Mouse (Mus musculus) midbrain, embryonic 13.5 days (tissue): ENCODE results near the gene Efl1. TPM values are rescaled to one million over a fixed set of nuclear protein-coding genes. Genes with fewer than 3 reads are reported as not detected.
A peak's percentile ranks its signal among the peaks of the same experiment; 100 is the strongest.

ENCODE experiments used
- ATAC-seq: fragments of 200-750 bp; cut with Nextera tagmentation; 2 replicates; pipeline ENCODE4 v1.8.0; 2017; ENCODE audit warnings: mild to moderate bottlenecking, moderate TSS enrichment, moderate library complexity
- H3K27ac ChIP-seq: fragments of 300-500 bp; sonication (generic); 2 replicates; pipeline ENCODE4 v1.5.1; 2015; ENCODE audit warnings: inconsistent platforms, mild to moderate bottlenecking, moderate library complexity
- H3K27me3 ChIP-seq: fragments of 300-500 bp; sonication (generic); 2 replicates; pipeline ENCODE4 v1.6.1; 2015; ENCODE audit warnings: mild to moderate bottlenecking, inconsistent platforms
- H3K36me3 ChIP-seq: fragments of 300-500 bp; sonication (generic); 2 replicates; pipeline ENCODE4 v1.6.1; 2015; ENCODE audit warnings: mild to moderate bottlenecking, inconsistent platforms
- H3K4me1 ChIP-seq: fragments of 300-500 bp; sonication (generic); replicated peaks from 2 replicates; pipeline ENCODE4 v1.6.1; 2015; ENCODE audit warnings: inconsistent platforms
- H3K4me2 ChIP-seq: fragments of 300-500 bp; sonication (generic); replicated peaks from 2 replicates; pipeline ENCODE4 v1.6.1; 2015; ENCODE audit warnings: moderate library complexity, mild to moderate bottlenecking, inconsistent platforms
- H3K4me3 ChIP-seq: fragments of 300-500 bp; sonication (generic); replicated peaks from 2 replicates; pipeline ENCODE4 v1.5.1; 2015; ENCODE audit warnings: mild to moderate bottlenecking, inconsistent platforms
- H3K9ac ChIP-seq: fragments of 300-500 bp; sonication (generic); replicated peaks from 2 replicates; pipeline ENCODE4 v1.6.1; 2015; ENCODE audit warnings: mild to moderate bottlenecking, inconsistent platforms
- H3K9me3 ChIP-seq: fragments of 300-500 bp; sonication (generic); 2 replicates; pipeline ENCODE4 v1.6.1; 2016; ENCODE audit warnings: mild to moderate bottlenecking, inconsistent platforms
- WGBS: fragments of 180-500 bp; shearing (Covaris S2); methylation state at CpG from one replicate; pipeline ENCODE4 v1.1.7; 2015; 5-methylcytosine and 5-hydroxymethylcytosine counted together
- polyA plus RNA-seq: library from polyadenylated mRNA; unstranded; fragments of >200 nt; fragmentation: Nextera tagmentation; extraction: Ambion mirVana; gene quantifications from 2 replicates; pipeline ENCODE4 v1.2.1, GENCODE M21; 2015

Efl1 gene
- polyA plus RNA-seq, 1 experiment from 2014 or later: 20.1 TPM

GRCm38 (mm10) chr7:82743116-82743765 is 94.8 kb downstream of the Efl1 start:
- no peak overlapping the region for H3K4me2 ChIP-seq
- WGBS: 65% methylated on average over 11 of the region's 11 CpGs
- H3K27ac ChIP-seq: peak overlapping the region; percentile 67
- no peaks in the 10 kb centered on the region for H3K36me3 ChIP-seq
- ATAC-seq: 0 out of 2 replicates have a peak, but pooled peaks have one; percentile 27
- no peaks in the 10 kb centered on the region for H3K27me3 ChIP-seq
- no peaks in the 10 kb centered on the region for H3K9me3 ChIP-seq
- H3K4me3 ChIP-seq: no peak overlapping the region
- no peak overlapping the region for H3K9ac ChIP-seq
- H3K4me1 ChIP-seq: peaks cover 13% of the 10 kb centered on the region

GRCm38 (mm10) chr7:82744167-82744715 is 95.8 kb downstream of the Efl1 start:
- peak; percentile 43; the same call in 1 of the 2 replicates for ATAC-seq
- 81% methylated on average over 18 of the region's 18 CpGs for WGBS
- Histone ChIP-seq H3K27ac (no peak overlapping the region), H3K4me1 (peaks cover 13% of the 10 kb centered on the region), H3K9ac (no peak overlapping the region), H3K27me3 (no peaks in the 10 kb centered on the region), H3K9me3 (no peaks in the 10 kb centered on the region), H3K36me3 (no peaks in the 10 kb centered on the region), H3K4me2 (no peak overlapping the region), H3K4me3 (no peak overlapping the region)

- H3K36me3 ChIP-seq: peaks cover 8% of the 10 kb centered on the region; the same call in 1 of the 2 replicates
- no peak overlapping the region for H3K4me3 ChIP-seq
- H3K4me2 ChIP-seq: no peak overlapping the region
- H3K4me1 ChIP-seq: peaks cover 15% of the 10 kb centered on the region
- no peak overlapping the region for H3K27ac ChIP-seq
- 81% methylated on average over 2 of the region's 2 CpGs for WGBS
- H3K9me3 ChIP-seq: no peaks in the 10 kb centered on the region
- H3K9ac ChIP-seq: no peak overlapping the region
- no peak for ATAC-seq
- H3K27me3 ChIP-seq: no peaks in the 10 kb centered on the region
Measured at GRCm38 (mm10) chr7:82748812-82749211, 100.4 kb downstream of the Efl1 start.

- Histone ChIP-seq H3K4me2 (no peak overlapping the region), H3K9me3 (no peaks in the 10 kb centered on the region), H3K4me1 (peaks cover 12% of the 10 kb centered on the region), H3K27ac (no peak overlapping the region), H3K36me3 (peaks cover 8% of the 10 kb centered on the region; the same call in 1 of the 2 replicates), H3K27me3 (no peaks in the 10 kb centered on the region), H3K4me3 (no peak overlapping the region), H3K9ac (no peak overlapping the region)
- WGBS: 90% methylated on average over 8 of the region's 8 CpGs
- ATAC-seq: no peak
Measured at GRCm38 (mm10) chr7:82749239-82749638, 100.8 kb downstream of the Efl1 start.

GRCm38 (mm10) chr7:82752171-82753085 is 104.0 kb downstream of the Efl1 start:
- Histone ChIP-seq H3K36me3 (peaks cover 20% of the 10 kb centered on the region; the same call in 1 of the 2 replicates), H3K4me1 (peaks cover 9% of the 10 kb centered on the region; the same call in 1 of the 2 replicates), H3K4me2 (no peak overlapping the region), H3K9me3 (no peaks in the 10 kb centered on the region), H3K9ac (no peak overlapping the region), H3K4me3 (no peak overlapping the region), H3K27me3 (no peaks in the 10 kb centered on the region), H3K27ac (no peak overlapping the region)
- 71% methylated on average over 8 of the region's 8 CpGs for WGBS
- ATAC-seq: 0 out of 2 replicates have a peak, but pooled peaks have one; percentile 14

GRCm38 (mm10) chr7:82755602-82756155 is 107.3 kb downstream of the Efl1 start:
- no peak overlapping the region for H3K4me2 ChIP-seq
- no peak overlapping the region for H3K4me3 ChIP-seq
- H3K4me1 ChIP-seq: peaks cover 9% of the 10 kb centered on the region; the same call in 1 of the 2 replicates
- H3K9ac ChIP-seq: no peak overlapping the region
- ATAC-seq: no peak
- peaks cover 16% of the 10 kb centered on the region; the same call in 1 of the 2 replicates for H3K36me3 ChIP-seq
- WGBS: 79% methylated on average over 8 of the region's 8 CpGs
- H3K27ac ChIP-seq: no peak overlapping the region
- no peaks in the 10 kb centered on the region for H3K27me3 ChIP-seq
- H3K9me3 ChIP-seq: no peaks in the 10 kb centered on the region

- Histone ChIP-seq H3K36me3 (peaks cover 24% of the 10 kb centered on the region), H3K9me3 (no peaks in the 10 kb centered on the region), H3K27me3 (no peaks in the 10 kb centered on the region), H3K27ac (no peak overlapping the region), H3K9ac (no peak overlapping the region), H3K4me1 (no peaks in the 10 kb centered on the region), H3K4me3 (no peak overlapping the region), H3K4me2 (no peak overlapping the region)
- no peak for ATAC-seq
- WGBS: 90% methylated on average over 4 of the region's 4 CpGs
Measured at GRCm38 (mm10) chr7:82758521-82758920, 110.1 kb downstream of the Efl1 start.

GRCm38 (mm10) chr7:82759091-82759490 is 110.7 kb downstream of the Efl1 start:
- Histone ChIP-seq H3K4me1 (no peaks in the 10 kb centered on the region), H3K4me3 (no peak overlapping the region), H3K36me3 (peaks cover 25% of the 10 kb centered on the region), H3K4me2 (no peak overlapping the region), H3K27me3 (no peaks in the 10 kb centered on the region), H3K27ac (no peak overlapping the region), H3K9me3 (no peaks in the 10 kb centered on the region), H3K9ac (no peak overlapping the region)
- 90% methylated on average over 4 of the region's 4 CpGs for WGBS
- ATAC-seq: no peak

GRCm38 (mm10) chr7:82764951-82765350 is 116.5 kb downstream of the Efl1 start:
- Histone ChIP-seq H3K4me2 (no peak overlapping the region), H3K27me3 (no peaks in the 10 kb centered on the region), H3K9ac (no peak overlapping the region), H3K4me1 (peaks cover 5% of the 10 kb centered on the region), H3K9me3 (no peaks in the 10 kb centered on the region), H3K4me3 (no peak overlapping the region), H3K36me3 (peaks cover 21% of the 10 kb centered on the region), H3K27ac (no peak overlapping the region)
- WGBS: 93% methylated on average over 1 of the region's 1 CpGs
- no peak for ATAC-seq

- Histone ChIP-seq H3K4me3 (no peak overlapping the region), H3K36me3 (peaks cover 23% of the 10 kb centered on the region), H3K4me2 (no peak overlapping the region), H3K27me3 (no peaks in the 10 kb centered on the region), H3K27ac (no peak overlapping the region), H3K9me3 (0 out of 2 replicates have a peak, but pooled peaks cover 4% of the 10 kb centered on the region), H3K4me1 (peaks cover 17% of the 10 kb centered on the region), H3K9ac (no peak overlapping the region)
- WGBS: 76% methylated on average over 6 of the region's 6 CpGs
- ATAC-seq: no peak
Measured at GRCm38 (mm10) chr7:82766623-82767022, 118.2 kb downstream of the Efl1 start.

- Histone ChIP-seq H3K36me3 (peaks cover 8% of the 10 kb centered on the region; the same call in 1 of the 2 replicates), H3K4me3 (no peak overlapping the region), H3K27ac (peak overlapping the region; percentile 60; the same call in 1 of the 2 replicates), H3K4me2 (no peak overlapping the region), H3K9me3 (0 out of 2 replicates have a peak, but pooled peaks cover 4% of the 10 kb centered on the region), H3K4me1 (peaks cover 28% of the 10 kb centered on the region), H3K9ac (no peak overlapping the region), H3K27me3 (no peaks in the 10 kb centered on the region)
- peak; percentile 48; the same call in 1 of the 2 replicates for ATAC-seq
- 42% methylated on average over 6 of the region's 6 CpGs for WGBS
Measured at GRCm38 (mm10) chr7:82770207-82770606, 121.8 kb downstream of the Efl1 start.
